ENCODE assay signal across 17 mouse cellular contexts in the genomic region with DNA sequence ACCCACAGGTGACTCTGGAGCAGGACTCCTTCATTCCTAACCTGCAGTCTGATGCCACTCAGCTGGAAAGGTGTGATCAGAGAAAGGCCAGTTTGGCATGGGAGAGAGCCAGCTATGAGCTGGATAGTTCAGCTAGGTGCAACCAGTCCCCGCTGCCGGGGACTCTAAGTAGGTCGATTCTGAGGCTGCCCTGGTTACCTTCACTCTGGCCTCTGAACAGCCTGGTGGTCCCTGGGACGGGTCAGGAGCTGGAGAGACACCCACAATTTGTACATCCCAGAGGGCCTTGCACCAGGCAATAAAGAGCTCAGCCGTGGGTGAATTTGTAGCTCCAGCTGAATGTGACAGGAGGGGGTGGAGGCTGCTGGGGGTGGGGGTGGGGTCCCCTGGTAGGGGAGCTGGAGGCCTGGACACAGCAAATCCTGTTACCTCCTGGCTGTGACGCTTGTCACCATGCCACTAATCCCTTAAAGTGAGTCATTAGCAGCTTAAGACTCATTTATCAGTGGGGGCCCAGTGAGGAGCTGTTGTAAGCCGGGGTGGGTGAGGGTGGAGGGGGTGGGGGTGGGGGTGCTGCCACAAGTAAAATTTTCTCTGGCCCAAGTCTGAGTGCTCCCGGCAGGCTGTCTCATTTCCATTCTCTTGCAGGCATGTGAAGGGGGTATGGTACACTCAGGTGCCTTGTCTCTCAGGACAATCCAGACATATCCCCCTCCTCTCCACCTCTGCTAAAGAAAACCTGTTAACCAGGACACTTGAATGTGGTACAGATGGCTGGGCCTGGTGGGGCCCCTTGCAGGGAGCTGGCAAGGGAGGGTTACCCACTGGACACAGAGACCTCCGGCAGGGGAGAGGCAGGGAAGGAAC.
DNase-seq lines count a peak whose midpoint lies in the region; ATAC-seq and TF ChIP-seq lines count a peak whose summit lies in the region.
"Had no signal": no experiment of that assay in that cellular context is flagged by ENCODE, and none has a peak within 500 bp of the region (broad histone marks: within the 10 kb centered on the region; RNA-seq: fewer than 3 reads in every experiment).

No protein-coding gene starts in this region.

- H3K4me1 ChIP-seq in embryonic facial prominence, embryonic 12.5 days: peaks cover 8% of the 10 kb centered on the region; the same call in 1 of the 2 replicates
- peaks cover 20% of the 10 kb centered on the region for H3K4me1 ChIP-seq in embryonic facial prominence, embryonic 10.5 days
- H3K4me1 ChIP-seq in embryonic facial prominence, embryonic 14.5 days (ENCODE audit: control insufficient read depth, insufficient read depth, low read length): no peaks in the 10 kb centered on the region
- H3K4me1 ChIP-seq in limb, embryonic 12.5 days (replicated peaks): peaks cover 23% of the 10 kb centered on the region
- no peaks in the 10 kb centered on the region for H3K4me1 ChIP-seq in midbrain, embryonic 16.5 days (ENCODE audit: control insufficient read depth, insufficient read depth, low read length)
- no peaks in the 10 kb centered on the region for H3K4me1 ChIP-seq in kidney, adult 2 months (ENCODE audit: control insufficient read depth, insufficient read depth, low read length)
- H3K4me1 ChIP-seq in lung, adult 2 months (ENCODE audit: control insufficient read depth, insufficient read depth, low read length): no peaks in the 10 kb centered on the region
- H3K4me1 ChIP-seq: intestine, embryonic 15.5 days had no signal

- WGBS in embryonic facial prominence, embryonic 12.5 days: 42% methylated on average over 9 of the region's 9 CpGs
- WGBS in embryonic facial prominence, embryonic 10.5 days: 42% methylated on average over 9 of the region's 9 CpGs
- WGBS in embryonic facial prominence, embryonic 14.5 days: 46% methylated on average over 8 of the region's 9 CpGs
- 32% methylated on average over 9 of the region's 9 CpGs for WGBS in limb, embryonic 12.5 days
- WGBS in midbrain, embryonic 16.5 days: 17% methylated on average over 9 of the region's 9 CpGs
- 71% methylated on average over 9 of the region's 9 CpGs for WGBS in kidney, adult 2 months
- WGBS in lung, adult 2 months: 66% methylated on average over 9 of the region's 9 CpGs

- H3K27ac ChIP-seq in embryonic facial prominence, embryonic 12.5 days: 0 out of 2 replicates have a peak overlapping the region, but pooled peaks have one; percentile 11
- no peak overlapping the region for H3K27ac ChIP-seq in embryonic facial prominence, embryonic 10.5 days (replicated peaks)
- H3K27ac ChIP-seq in embryonic facial prominence, embryonic 14.5 days (replicated peaks; ENCODE audit: low read depth, low read length): no peak overlapping the region
- H3K27ac ChIP-seq in limb, embryonic 12.5 days: 0 out of 2 replicates have a peak overlapping the region, but pooled peaks have one; percentile 29
- H3K27ac ChIP-seq in midbrain, embryonic 16.5 days (ENCODE audit: low read length): no peak overlapping the region
- no peak overlapping the region for H3K27ac ChIP-seq in kidney, adult 2 months (ENCODE audit: insufficient read depth, low read depth, low read length)
- H3K27ac ChIP-seq: intestine, embryonic 15.5 days; liver, embryonic 12.5 days; stomach, embryonic 15.5 days had no signal

- H3K9ac ChIP-seq in embryonic facial prominence, embryonic 12.5 days: no peak overlapping the region
- no peak overlapping the region for H3K9ac ChIP-seq in embryonic facial prominence, embryonic 14.5 days (ENCODE audit: low read depth, low read length)
- no peak overlapping the region for H3K9ac ChIP-seq in limb, embryonic 12.5 days (replicated peaks)
- H3K9ac ChIP-seq in midbrain, embryonic 16.5 days (ENCODE audit: low read depth, low read length): no peak overlapping the region
- H3K9ac ChIP-seq: intestine, embryonic 15.5 days; liver, embryonic 12.5 days; stomach, embryonic 15.5 days had no signal

- TF ChIP-seq POLR2A in kidney, adult 2 months (IDR thresholded peaks at IDR 0.05; ENCODE audit: low read depth, low read length): no peak
- TF ChIP-seq POLR2A in lung, adult 2 months (IDR thresholded peaks at IDR 0.05; ENCODE audit: borderline replicate concordance, extremely low read depth, low read depth, low read length): no peak

- no peak for DNase-seq in embryonic facial prominence, embryonic 10.5 days (ENCODE audit: low spot score)
- peak; percentile 40 for DNase-seq in embryonic facial prominence, embryonic 14.5 days (ENCODE audit: low spot score)
- no peak for DNase-seq in frontal cortex, postnatal 25 days (ENCODE audit: low spot score in 2 of 2)
- DNase-seq in kidney, adult 2 months: no peak
- DNase-seq in lung, adult 2 months: no peak
- DNase-seq: adrenal gland, postnatal 10 days; cerebellum, postnatal 14 days; gastrocnemius, postnatal 10 days; heart, postnatal 10 days; lung, postnatal 10 days had no signal

- no peak overlapping the region for H3K4me2 ChIP-seq in embryonic facial prominence, embryonic 12.5 days (replicated peaks)
- H3K4me2 ChIP-seq in embryonic facial prominence, embryonic 14.5 days (ENCODE audit: low read depth, low read length): no peak overlapping the region
- H3K4me2 ChIP-seq in limb, embryonic 12.5 days: no peak overlapping the region
- no peak overlapping the region for H3K4me2 ChIP-seq in midbrain, embryonic 16.5 days (ENCODE audit: low read length)
- H3K4me2 ChIP-seq: intestine, embryonic 15.5 days; liver, embryonic 12.5 days; stomach, embryonic 15.5 days had no signal

- H3K36me3 ChIP-seq in embryonic facial prominence, embryonic 12.5 days: no peaks in the 10 kb centered on the region
- H3K36me3 ChIP-seq in embryonic facial prominence, embryonic 10.5 days (replicated peaks): peaks cover 22% of the 10 kb centered on the region
- H3K36me3 ChIP-seq in embryonic facial prominence, embryonic 14.5 days (ENCODE audit: control insufficient read depth, insufficient read depth, low read length): no peaks in the 10 kb centered on the region
- 0 out of 2 replicates have a peak, but pooled peaks cover 9% of the 10 kb centered on the region for H3K36me3 ChIP-seq in limb, embryonic 12.5 days
- H3K36me3 ChIP-seq in midbrain, embryonic 16.5 days (ENCODE audit: control insufficient read depth, insufficient read depth, low read length): no peaks in the 10 kb centered on the region
- no peaks in the 10 kb centered on the region for H3K36me3 ChIP-seq in kidney, adult 2 months (ENCODE audit: control insufficient read depth, insufficient read depth, low read length)
- H3K36me3 ChIP-seq: intestine, embryonic 15.5 days; stomach, embryonic 15.5 days had no signal

- no peak; the same call in 1 of the 2 replicates for ATAC-seq in embryonic facial prominence, embryonic 12.5 days (ENCODE audit: insufficient number of reproducible peaks, insufficient read depth, low FRiP score, low TSS enrichment)
- peak; percentile 47; the same call in 1 of the 2 replicates for ATAC-seq in embryonic facial prominence, embryonic 14.5 days (ENCODE audit: low read depth)
- no peak for ATAC-seq in limb, embryonic 12.5 days (ENCODE audit: insufficient number of reproducible peaks, insufficient read depth, low FRiP score, low TSS enrichment, low read depth)
- ATAC-seq in midbrain, embryonic 16.5 days: peak; percentile 25; the same call in 1 of the 2 replicates
- ATAC-seq: intestine, embryonic 15.5 days; liver, embryonic 12.5 days had no signal

- H3K9me3 ChIP-seq in embryonic facial prominence, embryonic 12.5 days: no peaks in the 10 kb centered on the region
- H3K9me3 ChIP-seq in embryonic facial prominence, embryonic 10.5 days: no peaks in the 10 kb centered on the region
- no peaks in the 10 kb centered on the region for H3K9me3 ChIP-seq in embryonic facial prominence, embryonic 14.5 days (ENCODE audit: control insufficient read depth, low read length)
- no peaks in the 10 kb centered on the region for H3K9me3 ChIP-seq in limb, embryonic 12.5 days
- H3K9me3 ChIP-seq in midbrain, embryonic 16.5 days (replicated peaks; ENCODE audit: control insufficient read depth, low read length, poor library complexity, severe bottlenecking): no peaks in the 10 kb centered on the region
- H3K9me3 ChIP-seq: intestine, embryonic 15.5 days; liver, embryonic 12.5 days; stomach, embryonic 15.5 days had no signal

- no peaks in the 10 kb centered on the region for H3K27me3 ChIP-seq in embryonic facial prominence, embryonic 12.5 days
- no peaks in the 10 kb centered on the region for H3K27me3 ChIP-seq in embryonic facial prominence, embryonic 10.5 days (replicated peaks; ENCODE audit: low read depth, poor library complexity, severe bottlenecking)
- no peaks in the 10 kb centered on the region for H3K27me3 ChIP-seq in embryonic facial prominence, embryonic 14.5 days (replicated peaks; ENCODE audit: control insufficient read depth, insufficient read depth, low read length)
- no peaks in the 10 kb centered on the region for H3K27me3 ChIP-seq in limb, embryonic 12.5 days
- peaks cover 14% of the 10 kb centered on the region for H3K27me3 ChIP-seq in midbrain, embryonic 16.5 days (ENCODE audit: control insufficient read depth, insufficient read depth, low read depth, low read length)
- H3K27me3 ChIP-seq in kidney, adult 2 months (replicated peaks; ENCODE audit: control insufficient read depth, insufficient read depth, low read length): no peaks in the 10 kb centered on the region
- H3K27me3 ChIP-seq: CH12.LX; intestine, embryonic 15.5 days; liver, embryonic 12.5 days; stomach, embryonic 15.5 days had no signal

- H3K4me3 ChIP-seq in embryonic facial prominence, embryonic 12.5 days: no peak overlapping the region
- no peak overlapping the region for H3K4me3 ChIP-seq in embryonic facial prominence, embryonic 10.5 days
- no peak overlapping the region for H3K4me3 ChIP-seq in embryonic facial prominence, embryonic 14.5 days (ENCODE audit: low read depth, low read length)
- no peak overlapping the region for H3K4me3 ChIP-seq in limb, embryonic 12.5 days (replicated peaks)
- no peak overlapping the region for H3K4me3 ChIP-seq in midbrain, embryonic 16.5 days (ENCODE audit: low read depth, low read length)
- no peak overlapping the region for H3K4me3 ChIP-seq in kidney, adult 2 months (ENCODE audit: insufficient read depth, low read depth, low read length)
- H3K4me3 ChIP-seq in lung, adult 2 months (replicated peaks; ENCODE audit: extremely low read depth, low read depth, low read length): no peak overlapping the region
- H3K4me3 ChIP-seq: intestine, embryonic 15.5 days; liver, embryonic 12.5 days; stomach, embryonic 15.5 days had no signal

- TF ChIP-seq CTCF in kidney, adult 2 months (conservative IDR thresholded peaks at IDR 0.05; ENCODE audit: insufficient read depth, insufficient read length, low read depth, low read length): no peak
- no peak for TF ChIP-seq CTCF in lung, adult 2 months (IDR thresholded peaks at IDR 0.05; ENCODE audit: insufficient read depth, low read length)

Comparison
In these comparisons a context has a peak if more than half of its experiments do, and no peak if none do; other contexts are left out.
1. ATAC-seq: peak in embryonic facial prominence, embryonic 14.5 days (single experiment) and midbrain, embryonic 16.5 days (single experiment); none in embryonic facial prominence, embryonic 12.5 days (single experiment) and limb, embryonic 12.5 days (single experiment).
2. H3K27ac ChIP-seq: peak in embryonic facial prominence, embryonic 12.5 days (single experiment) and limb, embryonic 12.5 days (single experiment); none in embryonic facial prominence, embryonic 10.5 days (single experiment), embryonic facial prominence, embryonic 14.5 days (single experiment), midbrain, embryonic 16.5 days (single experiment) and kidney, adult 2 months (single experiment).